Mouse (Mus musculus) granulocyte monocyte progenitor cell, adult 5-6 weeks (primary cell): ENCODE results near the gene Ssxb8. TPM values are rescaled to one million over a fixed set of nuclear protein-coding genes. Genes with fewer than 3 reads are reported as not detected.
"Not testable (repeated sequence)": the region's sequence is repeated elsewhere in the genome, so short reads cannot be mapped to it uniquely, and the experiment has no call there.

ENCODE experiments used
- ATAC-seq: replicated peaks from 2 replicates; pipeline ENCODE4 v1.8.0; 2016; ENCODE audit warnings: mild to moderate bottlenecking, moderate TSS enrichment, inconsistent platforms; ENCODE audit not compliant: poor library complexity, severe bottlenecking
- total RNA-seq, 2 experiments: library from RNA; stranded (forward) in 1 of 2; stranded (reverse) in 1 of 2; fragments of 200-712, 200-1000 nt in 1 of 2; fragments of >200 nt in 1 of 2; fragmentation: Nextera tagmentation in 1 of 2; gene quantifications; 2 replicates each; pipeline ENCODE4 v1.2.3; 2014 to 2017

Ssxb8 gene
- total RNA-seq (2014; fragmentation: Nextera tagmentation) (not detected in 2 replicates), total RNA-seq (2017) (not detected in 2 replicates)

DNA sequence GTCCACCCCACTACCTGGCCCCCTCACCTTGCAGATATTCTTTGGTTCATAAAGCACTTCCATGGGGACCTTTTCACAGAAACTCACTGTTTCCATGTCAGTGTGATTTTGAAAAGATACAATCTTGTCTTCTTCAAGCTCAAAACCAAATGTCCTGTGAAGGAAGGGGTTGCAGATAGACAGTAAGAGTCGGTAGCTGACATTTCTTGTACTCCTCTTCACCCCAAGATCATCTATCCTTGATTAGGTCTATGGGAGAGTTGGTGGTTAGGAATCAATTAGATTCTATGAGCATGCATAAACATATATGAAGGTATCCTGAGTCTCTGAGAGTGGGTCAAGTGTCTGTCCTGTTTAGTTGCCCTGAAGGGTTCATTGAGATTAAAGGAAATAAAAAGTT is at the start of gene Ssxb8:
Gene Ssxb8, minus strand, starts transcription at position 101 of the 400 bp plus-strand sequence.
- ATAC-seq: not testable (repeated sequence)

DNA sequence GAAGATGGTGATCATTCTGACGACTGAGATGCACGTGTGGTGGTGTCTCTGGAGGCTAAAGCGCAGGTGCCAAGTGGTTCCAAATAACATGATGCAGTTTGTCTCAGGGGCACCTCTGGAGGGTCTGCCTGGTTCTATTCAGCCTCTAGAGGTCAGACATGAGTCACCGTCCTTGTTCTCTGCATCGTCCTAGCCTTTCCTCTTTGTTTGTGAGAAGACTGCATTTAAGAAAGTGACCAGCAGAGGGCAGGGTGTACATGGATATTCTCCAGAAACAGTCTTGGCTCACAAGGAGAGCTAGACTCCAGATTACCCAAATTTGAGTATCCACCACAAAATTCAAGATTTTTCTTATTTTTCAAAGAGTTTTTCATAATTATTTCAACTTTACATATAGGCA is 42.3 kb upstream of the Ssxb8 start:
- peak; percentile 62 for ATAC-seq

DNA sequence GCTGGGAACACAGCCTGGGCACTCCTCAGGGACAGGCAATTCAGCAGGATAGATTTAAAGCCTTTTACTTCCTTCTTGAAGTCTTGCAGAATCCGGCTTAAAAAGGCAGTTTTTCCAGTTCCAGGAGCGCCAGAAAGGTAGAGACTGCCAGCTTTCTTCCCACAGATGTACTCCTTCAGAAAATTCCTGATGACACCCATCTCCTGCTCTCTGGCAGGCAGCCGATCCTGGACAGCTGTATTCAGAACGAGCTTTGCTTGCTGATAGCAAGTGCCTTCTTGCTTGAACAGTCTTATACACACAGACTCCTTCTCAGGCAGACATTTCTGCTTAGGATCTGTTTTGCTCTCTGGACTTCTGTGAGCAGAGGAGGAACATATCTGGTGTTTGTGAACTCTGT is 27.6 kb downstream of the Ssxb8 start:
- no peak for ATAC-seq

Other genes starting within 250 kb of the Ssxb8 start
- not detected in 2 replicates for gene Ssxb2, start 229.1 kb downstream of the Ssxb8 start, total RNA-seq (2014; fragmentation: Nextera tagmentation)
- not detected in 2 replicates for gene Ssxb2, start 229.1 kb downstream of the Ssxb8 start, total RNA-seq (2017)
- gene Gm14459, start 165.9 kb downstream of the Ssxb8 start, total RNA-seq (2014; fragmentation: Nextera tagmentation): not detected in 2 replicates
- not detected in 2 replicates for gene Gm14459, start 165.9 kb downstream of the Ssxb8 start, total RNA-seq (2017)
- gene Ssxb6, start 142.6 kb downstream of the Ssxb8 start, total RNA-seq (2014; fragmentation: Nextera tagmentation): not detected in 2 replicates
- gene Ssxb6, start 142.6 kb downstream of the Ssxb8 start, total RNA-seq (2017): not detected in 2 replicates
- gene Ssxb3, start 99.0 kb downstream of the Ssxb8 start, total RNA-seq (2014; fragmentation: Nextera tagmentation): not detected in 2 replicates
- gene Ssxb3, start 99.0 kb downstream of the Ssxb8 start, total RNA-seq (2017): not detected in 2 replicates
- not detected in 2 replicates for gene Ssx9, start 57.6 kb upstream of the Ssxb8 start, total RNA-seq (2014; fragmentation: Nextera tagmentation)
- not detected in 2 replicates for gene Ssx9, start 57.6 kb upstream of the Ssxb8 start, total RNA-seq (2017)
- gene Ssxb5, start 112.8 kb upstream of the Ssxb8 start, total RNA-seq (2014; fragmentation: Nextera tagmentation): not detected in 2 replicates
- not detected in 2 replicates for gene Ssxb5, start 112.8 kb upstream of the Ssxb8 start, total RNA-seq (2017)
- not detected in 2 replicates for gene Gm6592, start 153.2 kb upstream of the Ssxb8 start, total RNA-seq (2014; fragmentation: Nextera tagmentation)
- gene Gm6592, start 153.2 kb upstream of the Ssxb8 start, total RNA-seq (2017): not detected in 2 replicates
- not detected in 2 replicates for gene Gm5751, start 183.4 kb upstream of the Ssxb8 start, total RNA-seq (2014; fragmentation: Nextera tagmentation)
- not detected in 2 replicates for gene Gm5751, start 183.4 kb upstream of the Ssxb8 start, total RNA-seq (2017)
- gene B630019K06Rik, start 201.5 kb upstream of the Ssxb8 start, total RNA-seq (2014; fragmentation: Nextera tagmentation): 1.8 and 2.1 TPM in 2 replicates
- 0.26 and 0.39 TPM in 2 replicates for gene B630019K06Rik, start 201.5 kb upstream of the Ssxb8 start, total RNA-seq (2017)